Mouse (Mus musculus) liver, embryonic 12.5 days (tissue): ENCODE data around the gene Wars. TPM values are rescaled to one million over a fixed set of nuclear protein-coding genes. Genes with fewer than 3 reads are reported as not detected.

Experiments used
- ATAC-seq: fragments of 200-750 bp; cut with Nextera tagmentation; 2 replicates; pipeline ENCODE4 v1.8.0; 2017; ENCODE audit warnings: moderate number of reproducible peaks, mild to moderate bottlenecking, moderate library complexity
- H3K27ac ChIP-seq: fragments of 300-500 bp; sonication (generic); 2 replicates; pipeline ENCODE4 v1.5.1; 2016; ENCODE audit warnings: mild to moderate bottlenecking
- H3K27me3 ChIP-seq: fragments of 300-500 bp; sonication (generic); replicated peaks from 2 replicates; pipeline ENCODE4 v1.6.1; 2016; ENCODE audit warnings: mild to moderate bottlenecking, moderate library complexity
- H3K36me3 ChIP-seq: fragments of 300-500 bp; sonication (generic); 2 replicates; pipeline ENCODE4 v1.6.1; 2016; ENCODE audit warnings: mild to moderate bottlenecking, moderate library complexity
- H3K4me1 ChIP-seq: fragments of 300-500 bp; sonication (generic); 2 replicates; pipeline ENCODE4 v1.6.1; 2016
- H3K4me2 ChIP-seq: fragments of 300-500 bp; sonication (generic); 2 replicates; pipeline ENCODE4 v1.6.1; 2016; ENCODE audit warnings: mild to moderate bottlenecking, moderate library complexity
- H3K4me3 ChIP-seq: fragments of 300-500 bp; sonication (generic); 2 replicates; pipeline ENCODE4 v1.5.1; 2016; ENCODE audit warnings: mild to moderate bottlenecking, moderate library complexity
- H3K9ac ChIP-seq: fragments of 300-500 bp; sonication (generic); 2 replicates; pipeline ENCODE4 v1.6.1; 2016; ENCODE audit warnings: mild to moderate bottlenecking, moderate library complexity
- H3K9me3 ChIP-seq: fragments of 300-500 bp; sonication (generic); replicated peaks from 2 replicates; pipeline ENCODE4 v1.6.1; 2016; ENCODE audit warnings: mild to moderate bottlenecking, moderate library complexity
- WGBS: fragments of 180-500 bp; shearing (Covaris S2); methylation state at CpG from one replicate; pipeline ENCODE4 v1.1.7; 2016; ENCODE audit not compliant: insufficient replicate concordance; 5-methylcytosine and 5-hydroxymethylcytosine counted together
- polyA plus RNA-seq: library from polyadenylated mRNA; unstranded; fragments of >200 nt; fragmentation: Nextera tagmentation; extraction: Ambion mirVana; gene quantifications from 2 replicates; pipeline ENCODE4 v1.2.1, GENCODE M21; 2016

Gene Wars
- polyA plus RNA-seq, 1 experiment from 2014 or later: 61.7 TPM

DNA sequence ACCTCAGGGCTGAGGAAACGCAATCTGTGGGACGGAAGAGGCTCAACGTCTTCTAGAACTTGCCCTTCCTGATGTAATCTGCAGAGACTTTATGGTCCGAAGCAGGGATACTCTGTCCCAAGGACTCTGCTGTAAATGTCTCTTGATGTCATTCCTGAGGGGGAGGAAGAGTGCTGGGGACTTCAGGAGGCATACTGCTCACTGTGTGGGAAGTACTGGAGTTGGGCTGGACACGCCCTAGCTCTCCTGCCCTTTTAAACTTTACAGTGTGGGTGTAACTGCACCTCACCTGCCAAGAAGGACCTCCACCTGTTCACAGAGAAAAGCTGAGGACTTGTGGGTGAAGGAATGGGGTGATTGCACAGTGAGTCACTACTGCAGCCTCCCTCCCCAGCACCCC, 13.4 kb downstream of the Wars start:
- ATAC-seq: no peak
- H3K4me1 ChIP-seq: no peaks in the 10 kb centered on the region
- no peak overlapping the region for H3K27ac ChIP-seq
- H3K4me3 ChIP-seq: no peak overlapping the region
- 82% methylated on average over 5 of the region's 5 CpGs for WGBS
- no peaks in the 10 kb centered on the region for H3K27me3 ChIP-seq
- peaks cover 84% of the 10 kb centered on the region for H3K36me3 ChIP-seq
- H3K9ac ChIP-seq: no peak overlapping the region
- H3K4me2 ChIP-seq: no peak overlapping the region
- H3K9me3 ChIP-seq: no peaks in the 10 kb centered on the region

DNA sequence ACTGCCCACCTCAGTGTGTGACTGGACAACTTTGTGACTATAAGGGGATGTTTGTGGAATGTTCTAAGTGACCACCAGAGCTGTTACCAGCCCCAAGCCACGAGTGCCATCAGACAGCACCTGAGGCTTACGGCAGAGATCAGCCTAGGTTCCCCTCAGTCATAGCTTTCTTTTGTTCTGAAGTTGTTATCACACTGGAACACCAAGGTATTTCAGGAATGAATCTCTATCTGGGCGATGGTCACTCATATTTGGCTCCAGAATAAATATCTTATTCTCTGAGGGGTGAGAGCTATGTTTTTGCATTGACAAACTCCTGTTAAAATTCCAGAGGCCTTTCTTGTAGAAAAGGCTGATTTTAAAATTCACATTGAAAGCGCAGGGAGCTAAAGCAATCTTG, 14.8 kb downstream of the Wars start:
- H3K9me3 ChIP-seq: no peaks in the 10 kb centered on the region
- H3K36me3 ChIP-seq: peaks cover 84% of the 10 kb centered on the region
- no peak overlapping the region for H3K4me3 ChIP-seq
- no peaks in the 10 kb centered on the region for H3K4me1 ChIP-seq
- 77% methylated on average over 4 of the region's 4 CpGs for WGBS
- no peak overlapping the region for H3K9ac ChIP-seq
- no peak for ATAC-seq
- no peak overlapping the region for H3K4me2 ChIP-seq
- H3K27ac ChIP-seq: no peak overlapping the region
- H3K27me3 ChIP-seq: no peaks in the 10 kb centered on the region

DNA sequence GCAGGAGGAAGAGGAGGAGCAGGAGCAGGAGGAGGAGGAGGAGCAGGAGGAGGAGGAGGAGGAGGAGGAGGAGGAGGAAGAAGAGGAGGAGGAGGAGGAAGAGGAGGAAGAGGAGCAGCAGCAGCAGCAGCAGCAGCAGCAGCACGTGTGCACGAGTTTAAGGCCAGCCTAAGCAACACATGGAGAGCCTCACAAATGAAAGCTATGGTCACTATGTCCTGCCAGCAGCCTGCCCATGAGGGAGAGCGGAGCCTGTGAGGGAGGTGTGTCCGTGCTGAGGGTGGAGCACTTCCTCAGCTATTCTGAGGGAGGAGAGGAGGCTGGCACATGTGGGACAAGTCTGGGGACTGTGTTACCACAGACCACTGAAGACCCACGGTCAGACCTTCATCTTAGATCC, 20.9 kb downstream of the Wars start:
- no peak overlapping the region for H3K9ac ChIP-seq
- H3K4me2 ChIP-seq: no peak overlapping the region
- H3K9me3 ChIP-seq: no peaks in the 10 kb centered on the region
- no peaks in the 10 kb centered on the region for H3K27me3 ChIP-seq
- no peak overlapping the region for H3K27ac ChIP-seq
- H3K4me3 ChIP-seq: no peak overlapping the region
- H3K36me3 ChIP-seq: peaks cover 93% of the 10 kb centered on the region
- no peaks in the 10 kb centered on the region for H3K4me1 ChIP-seq
- WGBS: 68% methylated on average over 5 of the region's 5 CpGs
- no peak for ATAC-seq

DNA sequence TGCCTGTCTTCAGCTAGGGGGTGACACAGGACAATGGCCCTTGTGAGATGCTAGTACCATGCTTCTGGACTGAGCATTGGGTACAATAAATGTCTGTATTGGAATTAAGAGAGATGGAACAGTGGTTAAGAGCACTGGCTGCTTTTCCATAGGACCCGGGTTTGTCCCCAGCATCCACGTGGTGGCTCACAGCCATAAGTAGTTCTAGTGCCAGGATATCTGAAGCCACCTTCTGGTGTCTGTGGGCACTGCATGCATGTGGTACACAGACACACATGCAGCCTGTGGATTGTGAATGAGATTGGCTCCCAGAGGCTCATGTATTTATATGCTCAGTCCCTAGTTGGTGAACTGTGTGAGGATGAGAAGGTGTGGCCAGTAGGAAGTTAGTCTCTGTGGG, 24.4 kb downstream of the Wars start:
- ATAC-seq: no peak
- no peak overlapping the region for H3K9ac ChIP-seq
- no peak overlapping the region for H3K4me2 ChIP-seq
- peaks cover 97% of the 10 kb centered on the region for H3K36me3 ChIP-seq
- WGBS: 76% methylated on average over 2 of the region's 2 CpGs
- H3K4me3 ChIP-seq: no peak overlapping the region
- H3K9me3 ChIP-seq: no peaks in the 10 kb centered on the region
- no peaks in the 10 kb centered on the region for H3K27me3 ChIP-seq
- H3K4me1 ChIP-seq: no peaks in the 10 kb centered on the region
- no peak overlapping the region for H3K27ac ChIP-seq

DNA sequence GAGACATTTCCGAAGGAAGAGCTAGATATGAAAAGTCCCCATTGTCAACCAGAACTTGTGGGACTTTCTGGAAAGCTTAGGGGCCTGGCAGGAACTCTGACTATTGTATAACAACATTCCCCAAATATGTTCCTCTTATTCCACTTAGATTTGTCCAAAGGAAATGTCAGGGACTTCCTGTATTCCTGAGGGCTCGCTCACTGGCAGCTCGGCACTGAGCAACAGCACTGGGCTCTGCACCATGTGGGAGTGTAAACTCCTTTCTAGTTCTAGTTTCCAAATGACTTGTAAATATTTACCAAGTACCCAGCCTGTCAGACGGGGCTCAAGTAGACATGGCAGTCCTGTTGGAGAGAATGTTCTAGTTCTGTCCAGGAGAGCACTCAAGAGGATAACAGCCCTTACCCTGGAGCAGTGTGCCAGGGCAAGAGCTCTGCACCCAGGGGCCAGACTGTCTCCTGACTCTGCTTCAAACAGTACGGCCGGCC, 28.9 kb downstream of the Wars start:
- H3K36me3 ChIP-seq: peaks cover 98% of the 10 kb centered on the region
- no peak overlapping the region for H3K4me3 ChIP-seq
- no peak overlapping the region for H3K27ac ChIP-seq
- H3K4me1 ChIP-seq: no peaks in the 10 kb centered on the region
- no peak overlapping the region for H3K4me2 ChIP-seq
- H3K9ac ChIP-seq: no peak overlapping the region
- 82% methylated on average over 6 of the region's 6 CpGs for WGBS
- no peak for ATAC-seq
- no peaks in the 10 kb centered on the region for H3K9me3 ChIP-seq
- no peaks in the 10 kb centered on the region for H3K27me3 ChIP-seq

DNA sequence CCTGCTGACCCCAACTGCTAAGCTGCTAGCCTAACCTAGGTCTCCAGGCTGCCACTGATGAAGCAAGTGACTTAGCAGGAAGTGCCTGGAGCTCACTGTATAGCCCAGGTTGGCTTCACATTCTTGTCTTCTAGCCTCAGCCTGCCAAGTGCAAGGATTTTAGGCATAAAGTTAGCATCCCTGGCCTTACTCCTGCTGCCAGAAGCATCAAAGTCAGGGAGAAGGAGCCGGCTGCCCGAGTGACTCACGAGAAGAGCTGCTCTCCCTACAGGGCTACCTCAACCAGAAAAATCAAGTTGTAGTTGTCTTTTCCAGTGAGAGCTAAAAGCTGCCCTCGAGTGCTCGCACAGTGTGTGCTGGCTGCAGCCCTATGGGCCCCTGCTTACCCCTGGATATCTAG, 35.5 kb downstream of the Wars start:
- WGBS: 62% methylated on average over 5 of the region's 5 CpGs

DNA sequence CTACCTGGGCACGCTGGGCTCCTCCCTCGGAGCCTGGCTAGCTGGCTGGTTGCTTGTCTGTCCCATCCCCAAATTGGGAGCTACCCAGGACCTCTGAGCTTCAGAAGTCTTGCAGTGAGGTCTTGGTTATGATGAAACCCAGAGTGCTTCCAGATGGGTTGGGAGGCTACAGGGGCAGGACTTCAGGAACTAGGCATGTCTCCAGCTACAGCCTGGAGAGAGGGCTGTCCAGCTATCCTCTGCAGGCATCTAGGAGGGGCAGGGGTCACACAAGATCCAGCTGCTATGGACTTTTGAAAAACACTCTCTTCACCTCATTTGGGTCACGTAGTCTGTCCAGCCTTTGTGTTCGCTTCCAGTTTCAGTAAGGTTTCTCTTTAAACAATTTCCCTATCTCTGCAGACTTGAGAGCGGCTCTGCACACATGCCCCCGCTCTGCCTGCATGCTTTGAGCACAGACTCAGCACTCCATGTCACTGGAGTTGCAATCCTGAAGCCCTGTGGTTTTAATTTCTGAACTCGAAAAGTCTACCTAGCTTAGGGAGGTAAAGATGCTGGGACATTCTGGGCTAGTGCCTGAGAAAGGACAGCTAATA, 36.3 kb downstream of the Wars start:
- WGBS: 73% methylated on average over 7 of the region's 7 CpGs
- H3K9me3 ChIP-seq: no peaks in the 10 kb centered on the region
- no peak overlapping the region for H3K27ac ChIP-seq
- no peak overlapping the region for H3K9ac ChIP-seq
- H3K36me3 ChIP-seq: peaks cover 40% of the 10 kb centered on the region
- peaks cover 12% of the 10 kb centered on the region for H3K4me1 ChIP-seq
- no peaks in the 10 kb centered on the region for H3K27me3 ChIP-seq
- no peak for ATAC-seq
- no peak overlapping the region for H3K4me3 ChIP-seq
- H3K4me2 ChIP-seq: no peak overlapping the region

More for the DNA sequence above, 35.5 kb downstream of the Wars start:
- H3K27ac ChIP-seq: no peak overlapping the region
- H3K4me3 ChIP-seq: no peak overlapping the region
- peaks cover 12% of the 10 kb centered on the region for H3K4me1 ChIP-seq
- peaks cover 48% of the 10 kb centered on the region for H3K36me3 ChIP-seq
- H3K9ac ChIP-seq: no peak overlapping the region
- H3K9me3 ChIP-seq: no peaks in the 10 kb centered on the region
- H3K27me3 ChIP-seq: no peaks in the 10 kb centered on the region
- H3K4me2 ChIP-seq: no peak overlapping the region
- ATAC-seq: peak; percentile 45; the same call in 1 of the 2 replicates

DNA sequence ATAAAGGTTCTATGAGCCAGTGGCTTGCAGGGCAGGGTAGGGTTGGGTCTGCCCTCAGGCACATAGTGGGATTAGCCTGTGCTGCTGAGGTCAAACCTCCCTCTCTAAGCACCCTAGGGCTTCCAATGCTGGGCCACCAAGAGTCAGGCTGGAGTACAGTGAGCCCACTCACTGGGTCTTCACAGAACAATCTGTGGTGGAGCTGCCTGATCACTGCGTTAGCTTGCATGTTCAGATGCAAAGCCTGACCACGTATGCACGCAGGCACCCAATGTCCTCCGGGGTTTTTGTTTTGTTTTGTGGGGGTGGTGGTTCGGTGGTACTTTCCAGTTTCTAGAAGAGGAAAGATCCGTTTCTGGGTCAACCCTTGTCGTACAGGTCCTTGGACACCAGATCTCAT, 36.9 kb downstream of the Wars start:
- Histone ChIP-seq H3K27me3 (no peaks in the 10 kb centered on the region), H3K9me3 (no peaks in the 10 kb centered on the region), H3K36me3 (peaks cover 34% of the 10 kb centered on the region), H3K27ac (no peak overlapping the region), H3K4me1 (peaks cover 12% of the 10 kb centered on the region), H3K9ac (no peak overlapping the region), H3K4me2 (no peak overlapping the region), H3K4me3 (no peak overlapping the region)
- WGBS: 75% methylated on average over 7 of the region's 7 CpGs
- ATAC-seq: no peak

DNA sequence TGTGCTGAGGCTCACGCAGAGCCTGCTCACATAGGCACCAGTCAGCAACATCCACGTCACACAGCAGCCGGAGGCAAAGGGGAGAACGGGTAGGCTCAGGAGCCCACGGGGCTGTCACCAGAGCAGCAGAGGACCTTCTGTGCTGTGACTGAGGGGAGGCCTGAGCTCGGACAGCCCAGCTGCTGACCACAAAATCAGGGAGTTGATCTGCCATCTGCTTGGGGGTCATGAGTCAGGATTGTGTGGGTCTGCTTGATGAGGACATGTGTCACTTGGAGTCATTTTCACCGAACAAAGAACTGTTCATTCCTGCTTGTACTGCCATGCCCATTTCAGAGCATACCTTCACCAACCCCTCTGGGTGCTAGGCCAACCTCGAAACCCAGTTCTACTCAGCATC, 37.8 kb downstream of the Wars start:
- no peak overlapping the region for H3K27ac ChIP-seq

DNA sequence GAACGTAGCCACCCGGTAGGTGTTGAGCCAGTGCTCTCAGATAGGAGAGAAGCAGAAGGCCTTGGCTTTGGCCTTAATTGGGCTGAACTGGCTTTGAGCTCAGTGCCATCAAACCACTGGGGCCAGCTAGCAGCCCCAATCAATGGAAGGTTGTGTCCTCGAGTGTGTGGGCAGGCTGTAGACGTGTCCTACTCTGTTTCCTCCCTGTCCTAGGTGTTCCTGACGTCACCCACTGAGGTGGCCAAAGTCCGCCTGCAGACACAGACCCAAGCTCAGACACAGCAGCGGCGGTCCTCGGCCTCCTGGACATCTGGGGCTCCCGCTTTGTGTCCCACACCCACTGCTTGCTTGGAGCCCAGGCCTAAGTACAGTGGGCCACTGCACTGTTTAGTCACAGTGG, 38.9 kb downstream of the Wars start:
- H3K4me2 ChIP-seq: no peak overlapping the region
- H3K27me3 ChIP-seq: no peaks in the 10 kb centered on the region
- ATAC-seq: no peak
- H3K9ac ChIP-seq: no peak overlapping the region
- H3K36me3 ChIP-seq: peaks cover 14% of the 10 kb centered on the region
- H3K9me3 ChIP-seq: no peaks in the 10 kb centered on the region
- peaks cover 24% of the 10 kb centered on the region for H3K4me1 ChIP-seq
- whole genome bisulfite sequencing: 69% methylated on average over 10 of the region's 10 CpGs
- no peak overlapping the region for H3K4me3 ChIP-seq
- no peak overlapping the region for H3K27ac ChIP-seq

More for the DNA sequence above, 37.8 kb downstream of the Wars start:
- Histone ChIP-seq H3K9ac (no peak overlapping the region), H3K27me3 (no peaks in the 10 kb centered on the region), H3K4me3 (no peak overlapping the region), H3K4me1 (peaks cover 20% of the 10 kb centered on the region), H3K36me3 (peaks cover 25% of the 10 kb centered on the region), H3K4me2 (no peak overlapping the region), H3K9me3 (no peaks in the 10 kb centered on the region)
- ATAC-seq: no peak
- WGBS: 74% methylated on average over 8 of the region's 8 CpGs

DNA sequence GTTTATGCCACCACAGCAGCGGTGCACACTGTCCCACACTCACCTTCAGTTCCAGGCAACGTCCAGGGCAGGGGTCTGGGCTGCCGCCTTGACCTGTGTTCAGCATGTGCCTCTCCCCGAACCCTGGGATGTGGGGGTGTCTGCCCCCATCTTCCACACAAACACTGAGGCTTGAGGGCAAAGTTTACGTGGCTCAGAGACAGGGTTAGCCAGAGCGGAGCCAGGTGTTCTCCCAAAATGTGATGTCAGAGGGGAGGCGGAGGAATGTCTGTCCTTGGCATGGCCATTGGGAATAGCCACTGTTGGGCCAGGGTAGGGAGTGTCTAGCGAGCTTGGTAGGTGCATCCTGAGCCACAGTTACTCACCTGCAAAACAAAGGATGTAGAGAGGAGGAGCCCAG, 41.2 kb downstream of the Wars start:
- ATAC-seq: no peak
- Histone ChIP-seq H3K9me3 (no peaks in the 10 kb centered on the region), H3K4me3 (no peak overlapping the region), H3K4me1 (peaks cover 13% of the 10 kb centered on the region), H3K27me3 (no peaks in the 10 kb centered on the region), H3K36me3 (no peaks in the 10 kb centered on the region), H3K4me2 (no peak overlapping the region), H3K9ac (no peak overlapping the region), H3K27ac (no peak overlapping the region)
- WGBS: 71% methylated on average over 8 of the region's 8 CpGs

DNA sequence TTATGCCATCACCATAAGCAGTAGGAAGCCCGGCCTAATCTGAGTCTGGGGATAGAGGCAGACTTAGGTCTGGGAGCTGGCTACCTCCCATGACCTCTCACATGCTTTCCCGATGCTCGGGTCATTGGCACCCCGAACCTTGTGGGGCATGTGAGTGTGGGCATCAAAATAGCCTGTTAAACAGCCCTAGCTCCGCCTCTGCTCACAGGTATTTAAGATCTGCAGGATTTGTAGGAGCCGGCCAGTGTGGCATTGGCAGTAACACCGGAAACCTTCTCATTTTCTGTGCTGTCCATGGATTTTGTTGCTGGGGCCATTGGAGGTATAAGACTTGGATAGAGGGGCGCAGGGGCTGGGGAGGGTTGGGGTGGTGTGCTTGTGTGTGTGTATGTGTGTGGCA, 43.1 kb downstream of the Wars start:
- no peak overlapping the region for H3K27ac ChIP-seq
- no peak overlapping the region for H3K4me3 ChIP-seq
- ATAC-seq: no peak
- no peak overlapping the region for H3K9ac ChIP-seq
- no peaks in the 10 kb centered on the region for H3K36me3 ChIP-seq
- no peak overlapping the region for H3K4me2 ChIP-seq
- no peaks in the 10 kb centered on the region for H3K9me3 ChIP-seq
- H3K27me3 ChIP-seq: no peaks in the 10 kb centered on the region
- H3K4me1 ChIP-seq: peaks cover 14% of the 10 kb centered on the region
- 71% methylated on average over 8 of the region's 8 CpGs for WGBS

DNA sequence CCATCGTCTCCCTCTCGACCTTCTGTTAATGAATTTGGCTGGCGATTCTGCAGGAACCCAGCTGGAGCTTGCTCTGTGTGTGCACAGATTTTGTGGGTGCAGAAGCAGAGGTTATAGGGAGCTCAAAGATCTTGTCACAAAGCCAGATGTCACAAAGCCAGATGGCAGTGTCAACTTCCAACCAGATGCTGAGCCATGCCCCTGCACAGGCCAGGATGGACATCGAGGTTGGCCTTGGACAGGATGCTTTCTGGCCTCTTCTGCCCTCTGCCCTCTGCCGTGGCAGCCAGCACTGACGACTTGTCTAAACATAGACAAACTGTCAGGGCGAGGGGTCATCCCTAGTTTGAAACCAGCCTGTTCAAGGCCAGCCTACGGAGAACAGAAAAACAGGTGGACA, 43.8 kb downstream of the Wars start:
- ATAC-seq: peak; percentile 45
- Histone ChIP-seq H3K9ac (no peak overlapping the region), H3K27ac (no peak overlapping the region), H3K4me3 (no peak overlapping the region), H3K27me3 (no peaks in the 10 kb centered on the region), H3K36me3 (peaks cover 2% of the 10 kb centered on the region; the same call in 1 of the 2 replicates), H3K4me1 (peaks cover 21% of the 10 kb centered on the region), H3K9me3 (no peaks in the 10 kb centered on the region), H3K4me2 (no peak overlapping the region)
- 66% methylated on average over 8 of the region's 8 CpGs for WGBS
